Mouse (Mus musculus): ENCODE measurements around the gene Vmn1r65. TPM values are rescaled to one million over a fixed set of nuclear protein-coding genes. Genes with fewer than 3 reads are reported as not detected.
"Not testable (repeated sequence)": the region's sequence is repeated elsewhere in the genome, so short reads cannot be mapped to it uniquely, and the experiment has no call there.

Gene Vmn1r65
- total RNA-seq (2017): not detected in 2 replicates

DNA sequence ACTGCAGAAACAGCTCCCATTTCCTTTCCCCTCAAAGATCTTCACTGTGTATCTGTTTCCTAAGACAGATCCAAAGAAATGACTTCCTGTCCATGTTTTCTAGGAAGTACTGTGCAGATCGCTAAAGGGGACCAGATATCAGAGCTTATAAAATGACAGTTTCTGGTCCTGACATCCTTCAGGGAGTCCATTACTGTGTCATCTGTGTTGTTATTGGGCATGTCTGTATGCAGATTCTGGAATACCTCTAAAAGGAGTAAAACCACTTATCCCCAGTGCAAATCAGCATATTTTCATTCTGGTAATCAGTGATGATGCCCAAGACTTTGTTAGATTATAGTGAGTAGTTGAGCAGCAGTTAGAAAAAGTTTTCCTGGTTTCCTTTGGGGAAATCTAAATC lies at the start of gene Vmn1r65:
Gene Vmn1r65, minus strand, starts transcription at position 101 of the 400 bp plus-strand sequence.
- no peak for ATAC-seq (replicated peaks; ENCODE audit: low read depth, poor library complexity, severe bottlenecking)

DNA sequence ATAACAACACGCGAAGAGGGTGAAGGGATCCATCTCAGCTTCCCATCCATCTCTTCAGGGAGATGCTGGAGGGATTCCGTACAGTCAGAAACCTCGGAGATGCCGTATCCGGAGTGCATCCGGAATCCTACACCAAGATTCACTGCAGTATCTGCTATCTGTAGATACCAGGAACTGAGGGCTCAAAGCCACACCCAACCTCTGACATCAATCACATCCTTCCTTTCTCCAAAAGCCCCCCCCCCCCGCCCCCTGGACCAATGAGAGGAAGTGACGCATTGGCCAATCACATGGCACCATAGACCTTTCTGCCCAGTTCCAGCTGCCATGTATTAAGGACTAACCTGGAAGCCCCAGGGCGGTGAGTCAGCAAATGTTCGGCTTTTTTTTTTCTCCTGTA lies 34.1 kb upstream of the Vmn1r65 start, which contains the start of gene Nlrp4c:
Gene Nlrp4c, plus strand, starts transcription at position 301 of the 400 bp plus-strand sequence.
- ATAC-seq (replicated peaks; ENCODE audit: low read depth, poor library complexity, severe bottlenecking): no peak

GRCm38 (mm10) chr7:5982426-5982825 lies 28.4 kb downstream of the Vmn1r65 start:
- not testable (repeated sequence) for ATAC-seq (replicated peaks; ENCODE audit: low read depth, poor library complexity, severe bottlenecking)

DNA sequence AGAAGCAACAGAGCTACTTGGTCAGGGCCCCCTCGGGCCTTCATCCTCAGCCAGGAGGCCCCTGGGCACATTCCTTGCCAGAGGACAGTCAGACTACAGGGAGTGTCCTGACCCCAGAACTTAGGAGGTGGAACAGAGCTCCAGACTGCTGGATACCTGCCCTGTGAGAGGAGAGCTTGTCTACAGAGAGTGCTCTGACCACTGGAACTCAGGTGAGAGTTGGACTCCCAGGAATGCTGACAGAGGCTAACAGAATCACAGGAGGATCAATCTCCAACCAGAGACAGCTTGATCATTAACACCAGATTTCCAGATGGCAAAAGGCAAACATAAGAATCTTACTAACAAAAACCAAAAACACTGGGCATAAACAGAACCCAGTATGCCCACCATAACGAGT lies 38.3 kb downstream of the Vmn1r65 start:
- ATAC-seq (replicated peaks; ENCODE audit: low read depth, poor library complexity, severe bottlenecking): not testable (repeated sequence)

Other genes starting within 250 kb of the Vmn1r65 start
- not detected in 2 replicates for gene Vmn1r63, start 205.6 kb downstream of the Vmn1r65 start, total RNA-seq (2017)
- not detected in 2 replicates for gene Vmn1r64, start 126.5 kb downstream of the Vmn1r65 start, total RNA-seq (2017)
- not detected in 2 replicates for gene Nlrp4c, start 34.2 kb upstream of the Vmn1r65 start, total RNA-seq (2017)
- 20.0 and 25.5 TPM in 2 replicates for gene Zfp787, start 145.0 kb upstream of the Vmn1r65 start, total RNA-seq (2017)
- gene Zfp444, start 161.2 kb upstream of the Vmn1r65 start, total RNA-seq (2017): 15.2 and 31.9 TPM in 2 replicates
- not detected in 2 replicates for gene Galp, start 186.1 kb upstream of the Vmn1r65 start, total RNA-seq (2017)
- not detected in 2 replicates for gene Zscan5b, start 211.3 kb upstream of the Vmn1r65 start, total RNA-seq (2017)
- gene Epp13, start 241.7 kb upstream of the Vmn1r65 start, total RNA-seq (2017): not detected in 2 replicates